Mouse (Mus musculus) intestine, postnatal 0 days (tissue): Measurements from ENCODE around the gene Edc3. TPM values are rescaled to one million over a fixed set of nuclear protein-coding genes. Genes with fewer than 3 reads are reported as not detected.
A peak's percentile ranks its signal among the peaks of the same experiment; 100 is the strongest.

Experiments
- ATAC-seq: fragments of 200-750 bp; cut with Nextera tagmentation; 2 replicates; pipeline ENCODE4 v1.8.0; 2017; ENCODE audit warnings: mild to moderate bottlenecking, moderate TSS enrichment, moderate library complexity
- H3K27ac ChIP-seq: fragments of 300-500 bp; sonication (generic); 2 replicates; pipeline ENCODE4 v1.5.1; 2014; ENCODE audit warnings: mild to moderate bottlenecking, low read depth, low read length, moderate library complexity
- H3K27me3 ChIP-seq: fragments of 300-500 bp; sonication (generic); replicated peaks from 2 replicates; pipeline ENCODE4 v1.6.1; 2014; ENCODE audit warnings: low read length, mixed read lengths; ENCODE audit not compliant: control insufficient read depth, insufficient read depth
- H3K36me3 ChIP-seq: fragments of 300-500 bp; sonication (generic); 2 replicates; pipeline ENCODE4 v1.6.1; 2014; ENCODE audit warnings: mild to moderate bottlenecking, moderate library complexity; ENCODE audit not compliant: control insufficient read depth, insufficient read depth
- H3K4me1 ChIP-seq: fragments of 300-500 bp; sonication (generic); replicated peaks from 2 replicates; pipeline ENCODE4 v1.6.1; 2014; ENCODE audit warnings: antibody characterized with exemption, low read length, mixed read lengths; ENCODE audit not compliant: control insufficient read depth, insufficient read depth
- H3K4me2 ChIP-seq: fragments of 300-500 bp; sonication (generic); replicated peaks from 2 replicates; pipeline ENCODE4 v1.6.1; 2014; ENCODE audit warnings: low read depth, mild to moderate bottlenecking, moderate library complexity
- H3K4me3 ChIP-seq: fragments of 300-500 bp; sonication (generic); 2 replicates; pipeline ENCODE4 v1.5.1; 2014; ENCODE audit warnings: low read depth, low read length
- H3K9ac ChIP-seq: fragments of 300-500 bp; sonication (generic); 2 replicates; pipeline ENCODE4 v1.6.1; 2014; ENCODE audit warnings: mild to moderate bottlenecking, low read depth, low read length
- H3K9me3 ChIP-seq: fragments of 300-500 bp; sonication (generic); 2 replicates; pipeline ENCODE4 v1.6.1; 2016; ENCODE audit warnings: mixed run types; ENCODE audit not compliant: control insufficient read depth
- CTCF ChIP-seq: sonication (generic); IDR thresholded peaks from 2 replicates; pipeline ENCODE4 v1.5.1; 2016; ENCODE audit warnings: low read depth, mild to moderate bottlenecking, control low read depth, antibody characterized with exemption, moderate library complexity
- WGBS: fragments of 180-500 bp; shearing (Covaris S2); extraction: QIAGEN DNeasy Blood & Tissue Kit; methylation state at CpG from one replicate; pipeline ENCODE4 v1.1.7; 2014; 5-methylcytosine and 5-hydroxymethylcytosine counted together
- polyA plus RNA-seq: library from polyadenylated mRNA; unstranded; fragments of >200 nt; fragmentation: Nextera tagmentation; extraction: Ambion mirVana; gene quantifications from 2 replicates; pipeline ENCODE4 v1.2.1, GENCODE M21; 2015

Gene Edc3
- polyA plus RNA-seq, result 12.3 and 14.2 TPM in 2 replicates

- H3K36me3 ChIP-seq, result peaks cover 1% of the 10 kb centered on the region; the same call in 1 of the 2 replicates
- no peak for TF ChIP-seq CTCF
- peak; percentile 87 for ATAC-seq
These were observed at the start of gene Edc3 for GRCm38 (mm10) chr9:57708068-57708719. Gene Edc3, plus strand, starts transcription at chr9:57708540.

DNA sequence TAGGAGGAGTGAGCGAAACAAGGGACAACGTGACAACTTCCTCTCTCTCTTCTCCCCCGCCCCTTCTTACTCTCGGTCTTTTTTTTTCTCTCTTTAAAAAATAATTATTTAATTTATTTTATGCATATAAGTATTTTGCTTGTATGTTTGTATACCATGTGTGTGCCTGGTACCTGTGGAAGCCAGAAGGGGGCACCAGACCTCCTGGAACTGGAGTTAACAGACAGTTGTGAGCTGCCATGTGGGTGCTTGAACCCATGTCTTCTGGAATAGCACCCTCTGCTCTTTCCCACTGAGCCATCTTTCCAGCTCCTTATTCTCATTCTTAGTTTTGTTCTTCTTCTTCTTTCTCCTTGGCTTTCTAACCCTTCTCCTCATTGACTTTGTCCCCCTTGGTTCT, 49.4 kb upstream of the Edc3 start:
- Histone ChIP-seq H3K36me3 (no peaks in the 10 kb centered on the region), H3K4me3 (no peak overlapping the region), H3K27me3 (no peaks in the 10 kb centered on the region), H3K9me3 (no peaks in the 10 kb centered on the region), H3K4me2 (no peak overlapping the region), H3K27ac (no peak overlapping the region), H3K9ac (no peak overlapping the region), H3K4me1 (no peaks in the 10 kb centered on the region)
- TF ChIP-seq CTCF, result 0 out of 2 replicates have a peak, but pooled peaks have one; percentile 22
- ATAC-seq, result no peak
- WGBS, result 86% methylated on average over 4 of the region's 4 CpGs

More at GRCm38 (mm10) chr9:57708068-57708719, at the start of gene Edc3:
- peak within 1 kb of the TSS; percentile 95 for H3K9ac ChIP-seq
- 0 out of 2 replicates have a peak, but pooled peaks cover 3% of the 10 kb centered on the region for H3K9me3 ChIP-seq
- peaks cover 4% of the 10 kb centered on the region; the same call in 1 of the 2 replicates for H3K4me1 ChIP-seq
- H3K4me3 ChIP-seq, result peak within 1 kb of the TSS; percentile 87
- WGBS, result under 1% methylated on average over 23 of the region's 23 CpGs
- H3K27ac ChIP-seq, result peak within 1 kb of the TSS; percentile 90
- peak within 1 kb of the TSS; percentile 76 for H3K4me2 ChIP-seq
- no peaks in the 10 kb centered on the region for H3K27me3 ChIP-seq

- Histone ChIP-seq H3K4me2 (no peak overlapping the region), H3K36me3 (no peaks in the 10 kb centered on the region), H3K9ac (no peak overlapping the region), H3K4me1 (no peaks in the 10 kb centered on the region), H3K27me3 (no peaks in the 10 kb centered on the region), H3K4me3 (no peak overlapping the region), H3K9me3 (no peaks in the 10 kb centered on the region), H3K27ac (no peak overlapping the region)
- peak; percentile 31; the same call in 1 of the 2 replicates for ATAC-seq
- 21% methylated on average over 4 of the region's 4 CpGs for WGBS
- peak; percentile 95 for TF ChIP-seq CTCF
These were observed 48.6 kb upstream of the Edc3 start for GRCm38 (mm10) chr9:57659774-57660173.

DNA sequence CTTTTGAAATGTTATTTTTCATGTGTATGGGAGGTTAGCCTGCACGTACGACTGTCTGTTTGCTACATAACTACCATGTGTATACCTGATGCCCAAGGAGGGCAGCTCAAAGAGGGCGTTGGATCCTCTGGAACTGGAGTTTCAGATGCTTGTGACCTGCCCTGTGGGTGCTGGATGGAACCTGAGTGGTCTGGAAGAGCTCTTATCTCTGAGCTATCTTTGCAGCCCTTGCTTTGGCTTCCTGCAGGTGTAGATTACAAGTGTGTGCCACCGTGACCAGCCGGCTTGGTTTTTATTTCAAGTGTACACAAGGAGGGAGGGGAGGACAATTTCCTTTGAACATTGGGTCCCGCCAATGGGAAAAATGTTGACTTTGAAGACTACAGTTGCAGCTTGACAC, 47.8 kb upstream of the Edc3 start:
- Histone ChIP-seq H3K4me3 (no peak overlapping the region), H3K27me3 (no peaks in the 10 kb centered on the region), H3K4me1 (no peaks in the 10 kb centered on the region), H3K4me2 (no peak overlapping the region), H3K36me3 (no peaks in the 10 kb centered on the region), H3K9ac (no peak overlapping the region), H3K9me3 (no peaks in the 10 kb centered on the region), H3K27ac (no peak overlapping the region)
- ATAC-seq, result 0 out of 2 replicates have a peak, but pooled peaks have one; percentile 14
- WGBS, result 56% methylated on average over 6 of the region's 6 CpGs
- no peak for TF ChIP-seq CTCF

GRCm38 (mm10) chr9:57661552-57661951, 46.8 kb upstream of the Edc3 start:
- Histone ChIP-seq H3K36me3 (no peaks in the 10 kb centered on the region), H3K9ac (no peak overlapping the region)
- ATAC-seq, result no peak

GRCm38 (mm10) chr9:57664616-57665015, 43.7 kb upstream of the Edc3 start:
- 34% methylated on average over 7 of the region's 7 CpGs for WGBS
- peak overlapping the region; percentile 54; the same call in 1 of the 2 replicates for H3K27ac ChIP-seq
- H3K4me3 ChIP-seq, result no peak overlapping the region
- H3K9me3 ChIP-seq, result no peaks in the 10 kb centered on the region
- TF ChIP-seq CTCF, result no peak
- no peaks in the 10 kb centered on the region for H3K36me3 ChIP-seq
- no peak overlapping the region for H3K9ac ChIP-seq
- peak; percentile 67 for ATAC-seq
- peaks cover 9% of the 10 kb centered on the region; the same call in 1 of the 2 replicates for H3K4me1 ChIP-seq
- H3K4me2 ChIP-seq, result no peak overlapping the region
- H3K27me3 ChIP-seq, result no peaks in the 10 kb centered on the region

More at GRCm38 (mm10) chr9:57661552-57661951, 46.8 kb upstream of the Edc3 start:
- no peak for TF ChIP-seq CTCF
- H3K27me3 ChIP-seq, result no peaks in the 10 kb centered on the region
- no peaks in the 10 kb centered on the region for H3K9me3 ChIP-seq
- no peak overlapping the region for H3K4me2 ChIP-seq
- H3K4me1 ChIP-seq, result no peaks in the 10 kb centered on the region
- H3K4me3 ChIP-seq, result no peak overlapping the region
- no peak overlapping the region for H3K27ac ChIP-seq
- WGBS, result 58% methylated on average over 3 of the region's 3 CpGs
